Mouse (Mus musculus) thymus, adult 2 months (tissue): ENCODE measurements around the gene Tma7.

Source experiments
- CTCF ChIP-seq: fragments of 200-500 bp; IDR thresholded peaks from 2 replicates; pipeline ENCODE4 v1.5.1; 2012; ENCODE audit warnings: mild to moderate bottlenecking, control low read depth, low read length, moderate library complexity, borderline replicate concordance; ENCODE audit not compliant: control insufficient read depth, poor library complexity, insufficient read depth; ENCODE audit errors: extremely low read depth
- POLR2A ChIP-seq: fragments of 200-500 bp; IDR thresholded peaks from 2 replicates; pipeline ENCODE4 v1.6.1; 2012; ENCODE audit warnings: mild to moderate bottlenecking, low read length, control low read depth, moderate library complexity; ENCODE audit not compliant: control insufficient read depth, poor library complexity, insufficient read depth; ENCODE audit errors: extremely low read depth

GRCm38 (mm10) chr9:109051651-109052489 is 30.5 kb downstream of the Tma7 start:
- TF ChIP-seq POLR2A (no peak), CTCF (no peak)
